Mouse (Mus musculus): ENCODE results near the gene Pde8a. TPM values are rescaled to one million over a fixed set of nuclear protein-coding genes. Genes with fewer than 3 reads are reported as not detected.

Gene Pde8a
- polyA plus RNA-seq, 1 experiment from 2014 or later, result 2.0 TPM

- WGBS (ENCODE audit: insufficient replicate concordance), result 66% methylated on average over 3 of the region's 3 CpGs
- Histone ChIP-seq H3K9me3 (replicated peaks) (no peaks in the 10 kb centered on the region), H3K4me2 (no peak overlapping the region), H3K27ac (peak overlapping the region; percentile 58), H3K4me1 (no peaks in the 10 kb centered on the region), H3K27me3 (replicated peaks) (no peaks in the 10 kb centered on the region), H3K9ac (no peak overlapping the region), H3K36me3 (no peaks in the 10 kb centered on the region), H3K4me3 (no peak overlapping the region)
- no peak for ATAC-seq
Observed at GRCm38 (mm10) chr7:81249854-81250279, 36.5 kb downstream of the Pde8a start.

GRCm38 (mm10) chr7:81250601-81251000 is 37.2 kb downstream of the Pde8a start:
- no peak overlapping the region for H3K4me2 ChIP-seq
- WGBS (ENCODE audit: insufficient replicate concordance), result 56% methylated on average over 6 of the region's 6 CpGs

GRCm38 (mm10) chr7:81251521-81251920 is 38.1 kb downstream of the Pde8a start:
- Histone ChIP-seq H3K27me3 (replicated peaks) (no peaks in the 10 kb centered on the region), H3K4me2 (no peak overlapping the region), H3K9me3 (replicated peaks) (no peaks in the 10 kb centered on the region), H3K4me1 (no peaks in the 10 kb centered on the region), H3K4me3 (no peak overlapping the region), H3K27ac (no peak overlapping the region), H3K9ac (no peak overlapping the region), H3K36me3 (no peaks in the 10 kb centered on the region)
- 68% methylated on average over 2 of the region's 2 CpGs for WGBS (ENCODE audit: insufficient replicate concordance)
- no peak for ATAC-seq

More at GRCm38 (mm10) chr7:81250601-81251000, 37.2 kb downstream of the Pde8a start:
- no peak overlapping the region for H3K9ac ChIP-seq
- ATAC-seq, result no peak
- no peak overlapping the region for H3K4me3 ChIP-seq
- H3K9me3 ChIP-seq (replicated peaks), result no peaks in the 10 kb centered on the region
- H3K27me3 ChIP-seq (replicated peaks), result no peaks in the 10 kb centered on the region
- H3K27ac ChIP-seq, result no peak overlapping the region
- no peaks in the 10 kb centered on the region for H3K36me3 ChIP-seq
- H3K4me1 ChIP-seq, result no peaks in the 10 kb centered on the region

- H3K36me3 ChIP-seq, result no peaks in the 10 kb centered on the region
- H3K27me3 ChIP-seq (replicated peaks), result no peaks in the 10 kb centered on the region
- H3K4me3 ChIP-seq, result no peak overlapping the region
- no peak overlapping the region for H3K27ac ChIP-seq
- H3K4me2 ChIP-seq, result no peak overlapping the region
- H3K4me1 ChIP-seq, result no peaks in the 10 kb centered on the region
- ATAC-seq, result no peak
- H3K9me3 ChIP-seq (replicated peaks), result no peaks in the 10 kb centered on the region
- H3K9ac ChIP-seq, result no peak overlapping the region
- WGBS (ENCODE audit: insufficient replicate concordance), result 66% methylated on average over 11 of the region's 11 CpGs
Observed at GRCm38 (mm10) chr7:81253317-81253716, 39.9 kb downstream of the Pde8a start.

- no peak for ATAC-seq
- H3K4me2 ChIP-seq, result no peak overlapping the region
Observed at GRCm38 (mm10) chr7:81254579-81254978, 41.2 kb downstream of the Pde8a start.

GRCm38 (mm10) chr7:81255456-81255855 is 42.1 kb downstream of the Pde8a start:
- Histone ChIP-seq H3K4me2 (no peak overlapping the region), H3K9me3 (replicated peaks) (no peaks in the 10 kb centered on the region), H3K27ac (no peak overlapping the region), H3K4me3 (no peak overlapping the region), H3K9ac (no peak overlapping the region), H3K4me1 (no peaks in the 10 kb centered on the region), H3K27me3 (replicated peaks) (no peaks in the 10 kb centered on the region), H3K36me3 (no peaks in the 10 kb centered on the region)
- 68% methylated on average over 3 of the region's 3 CpGs for WGBS (ENCODE audit: insufficient replicate concordance)
- ATAC-seq, result no peak

More at GRCm38 (mm10) chr7:81254579-81254978, 41.2 kb downstream of the Pde8a start:
- H3K9me3 ChIP-seq (replicated peaks), result no peaks in the 10 kb centered on the region
- H3K9ac ChIP-seq, result no peak overlapping the region
- no peak overlapping the region for H3K4me3 ChIP-seq
- no peaks in the 10 kb centered on the region for H3K4me1 ChIP-seq
- H3K27ac ChIP-seq, result no peak overlapping the region
- H3K36me3 ChIP-seq, result no peaks in the 10 kb centered on the region
- no peaks in the 10 kb centered on the region for H3K27me3 ChIP-seq (replicated peaks)

GRCm38 (mm10) chr7:81256773-81257172 is 43.4 kb downstream of the Pde8a start:
- WGBS (ENCODE audit: insufficient replicate concordance), result 62% methylated on average over 3 of the region's 3 CpGs
- no peaks in the 10 kb centered on the region for H3K9me3 ChIP-seq (replicated peaks)
- no peak overlapping the region for H3K9ac ChIP-seq
- H3K4me3 ChIP-seq, result no peak overlapping the region
- no peaks in the 10 kb centered on the region for H3K36me3 ChIP-seq
- H3K27ac ChIP-seq, result no peak overlapping the region
- H3K4me1 ChIP-seq, result no peaks in the 10 kb centered on the region
- no peak for ATAC-seq
- H3K27me3 ChIP-seq (replicated peaks), result no peaks in the 10 kb centered on the region
- H3K4me2 ChIP-seq, result no peak overlapping the region

GRCm38 (mm10) chr7:81261548-81261947 is 48.2 kb downstream of the Pde8a start:
- no peaks in the 10 kb centered on the region for H3K36me3 ChIP-seq
- H3K4me2 ChIP-seq, result no peak overlapping the region
- no peak overlapping the region for H3K9ac ChIP-seq
- ATAC-seq, result no peak
- no peaks in the 10 kb centered on the region for H3K4me1 ChIP-seq
- H3K9me3 ChIP-seq (replicated peaks), result no peaks in the 10 kb centered on the region
- H3K4me3 ChIP-seq, result no peak overlapping the region
- H3K27ac ChIP-seq, result no peak overlapping the region
- WGBS (ENCODE audit: insufficient replicate concordance), result 54% methylated on average over 7 of the region's 7 CpGs
- no peaks in the 10 kb centered on the region for H3K27me3 ChIP-seq (replicated peaks)

GRCm38 (mm10) chr7:81272908-81273307 is 59.5 kb downstream of the Pde8a start:
- no peak overlapping the region for H3K9ac ChIP-seq
- no peak overlapping the region for H3K4me2 ChIP-seq
- no peaks in the 10 kb centered on the region for H3K9me3 ChIP-seq (replicated peaks)
- H3K27ac ChIP-seq, result no peak overlapping the region
- no peaks in the 10 kb centered on the region for H3K4me1 ChIP-seq
- H3K36me3 ChIP-seq, result no peaks in the 10 kb centered on the region
- 57% methylated on average over 3 of the region's 3 CpGs for WGBS (ENCODE audit: insufficient replicate concordance)
- no peak for ATAC-seq
- H3K27me3 ChIP-seq (replicated peaks), result no peaks in the 10 kb centered on the region
- no peak overlapping the region for H3K4me3 ChIP-seq

GRCm38 (mm10) chr7:81278966-81279365 is 65.6 kb downstream of the Pde8a start:
- H3K4me2 ChIP-seq, result no peak overlapping the region
- no peaks in the 10 kb centered on the region for H3K27me3 ChIP-seq (replicated peaks)
- no peak for ATAC-seq
- H3K27ac ChIP-seq, result no peak overlapping the region
- no peak overlapping the region for H3K9ac ChIP-seq
- no peak overlapping the region for H3K4me3 ChIP-seq
- H3K36me3 ChIP-seq, result no peaks in the 10 kb centered on the region
- H3K4me1 ChIP-seq, result no peaks in the 10 kb centered on the region
- no peaks in the 10 kb centered on the region for H3K9me3 ChIP-seq (replicated peaks)
- WGBS (ENCODE audit: insufficient replicate concordance), result 59% methylated on average over 6 of the region's 6 CpGs

GRCm38 (mm10) chr7:81281240-81281639 is 67.8 kb downstream of the Pde8a start:
- Histone ChIP-seq H3K9ac (no peak overlapping the region), H3K4me2 (no peak overlapping the region), H3K27me3 (replicated peaks) (no peaks in the 10 kb centered on the region), H3K27ac (no peak overlapping the region), H3K36me3 (no peaks in the 10 kb centered on the region), H3K4me1 (no peaks in the 10 kb centered on the region), H3K4me3 (no peak overlapping the region), H3K9me3 (replicated peaks) (no peaks in the 10 kb centered on the region)
- no peak for ATAC-seq
- WGBS (ENCODE audit: insufficient replicate concordance), result 67% methylated on average over 1 of the region's 1 CpGs

GRCm38 (mm10) chr7:81286456-81286855 is 73.1 kb downstream of the Pde8a start:
- no peak overlapping the region for H3K4me2 ChIP-seq
- H3K27ac ChIP-seq, result no peak overlapping the region
- no peak overlapping the region for H3K9ac ChIP-seq
- H3K27me3 ChIP-seq (replicated peaks), result no peaks in the 10 kb centered on the region
- no peaks in the 10 kb centered on the region for H3K36me3 ChIP-seq
- no peak for ATAC-seq
- no peaks in the 10 kb centered on the region for H3K4me1 ChIP-seq
- H3K9me3 ChIP-seq (replicated peaks), result no peaks in the 10 kb centered on the region
- H3K4me3 ChIP-seq, result no peak overlapping the region
- 50% methylated on average over 7 of the region's 7 CpGs for WGBS (ENCODE audit: insufficient replicate concordance)

- ATAC-seq, result no peak
- Histone ChIP-seq H3K9ac (no peak overlapping the region), H3K4me3 (no peak overlapping the region), H3K27me3 (replicated peaks) (no peaks in the 10 kb centered on the region), H3K36me3 (no peaks in the 10 kb centered on the region), H3K27ac (no peak overlapping the region), H3K9me3 (replicated peaks) (no peaks in the 10 kb centered on the region), H3K4me2 (no peak overlapping the region), H3K4me1 (no peaks in the 10 kb centered on the region)
- WGBS (ENCODE audit: insufficient replicate concordance), result 59% methylated on average over 8 of the region's 8 CpGs
Observed at GRCm38 (mm10) chr7:81286946-81287345, 73.5 kb downstream of the Pde8a start.

Measured in liver, embryonic 12.5 days (tissue).